Mouse (Mus musculus): ENCODE results near the gene Axl. TPM values are rescaled to one million over a fixed set of nuclear protein-coding genes. Genes with fewer than 3 reads are reported as not detected.
A peak's percentile ranks its signal among the peaks of the same experiment; 100 is the strongest.
"Not testable (repeated sequence)": the region's sequence is repeated elsewhere in the genome, so short reads cannot be mapped to it uniquely, and the experiment has no call there.

The Axl gene
- polyA plus RNA-seq, 1 experiment from 2014 or later = 34.2 TPM

GRCm38 (mm10) chr7:25731294-25732055 lies 57.0 kb downstream of the Axl start:
- Histone ChIP-seq H3K4me3 (ENCODE audit: low read depth, low read length) (no peak overlapping the region), H3K4me1 (replicated peaks; ENCODE audit: control insufficient read depth, insufficient read depth, low read length) (peaks cover 16% of the 10 kb centered on the region), H3K9ac (ENCODE audit: low read depth, low read length) (no peak overlapping the region), H3K9me3 (ENCODE audit: control insufficient read depth, low read length) (no peaks in the 10 kb centered on the region), H3K27ac (ENCODE audit: low read depth, low read length) (peak overlapping the region; percentile 29; the same call in 1 of the 2 replicates), H3K36me3 (ENCODE audit: control insufficient read depth, insufficient read depth, low read length) (peaks cover 85% of the 10 kb centered on the region), H3K4me2 (no peak overlapping the region), H3K27me3 (replicated peaks; ENCODE audit: control insufficient read depth, insufficient read depth, low read length) (no peaks in the 10 kb centered on the region)
- no peak for DNase-seq (ENCODE audit: low spot score)
- ATAC-seq (replicated peaks; ENCODE audit: low FRiP score) = no peak
- 78% methylated on average over 8 of the region's 8 CpGs for WGBS

GRCm38 (mm10) chr7:25729862-25730261 lies 58.6 kb downstream of the Axl start:
- H3K9ac ChIP-seq (ENCODE audit: low read depth, low read length) = no peak overlapping the region
- H3K27ac ChIP-seq (ENCODE audit: low read depth, low read length) = no peak overlapping the region
- no peaks in the 10 kb centered on the region for H3K9me3 ChIP-seq (ENCODE audit: control insufficient read depth, low read length)
- no peak for ATAC-seq (replicated peaks; ENCODE audit: low FRiP score)
- H3K36me3 ChIP-seq (ENCODE audit: control insufficient read depth, insufficient read depth, low read length) = peaks cover 90% of the 10 kb centered on the region
- DNase-seq (ENCODE audit: low spot score) = no peak
- H3K4me3 ChIP-seq (ENCODE audit: low read depth, low read length) = no peak overlapping the region
- H3K27me3 ChIP-seq (replicated peaks; ENCODE audit: control insufficient read depth, insufficient read depth, low read length) = no peaks in the 10 kb centered on the region
- WGBS = 91% methylated on average over 2 of the region's 2 CpGs
- H3K4me2 ChIP-seq = no peak overlapping the region
- peaks cover 3% of the 10 kb centered on the region for H3K4me1 ChIP-seq (replicated peaks; ENCODE audit: control insufficient read depth, insufficient read depth, low read length)

- Histone ChIP-seq H3K9ac (ENCODE audit: low read depth, low read length) (no peak overlapping the region), H3K4me2 (no peak overlapping the region), H3K4me3 (ENCODE audit: low read depth, low read length) (no peak overlapping the region), H3K36me3 (ENCODE audit: control insufficient read depth, insufficient read depth, low read length) (peaks cover 90% of the 10 kb centered on the region), H3K9me3 (ENCODE audit: control insufficient read depth, low read length) (no peaks in the 10 kb centered on the region), H3K27me3 (replicated peaks; ENCODE audit: control insufficient read depth, insufficient read depth, low read length) (no peaks in the 10 kb centered on the region), H3K4me1 (replicated peaks; ENCODE audit: control insufficient read depth, insufficient read depth, low read length) (no peaks in the 10 kb centered on the region; the same call in 1 of the 2 replicates), H3K27ac (ENCODE audit: low read depth, low read length) (no peak overlapping the region)
- ATAC-seq (replicated peaks; ENCODE audit: low FRiP score) = no peak
- WGBS = 37% methylated on average over 2 of the region's 2 CpGs
- no peak for DNase-seq (ENCODE audit: low spot score)
These were observed 59.1 kb downstream of the Axl start for GRCm38 (mm10) chr7:25729396-25729795.

DNA sequence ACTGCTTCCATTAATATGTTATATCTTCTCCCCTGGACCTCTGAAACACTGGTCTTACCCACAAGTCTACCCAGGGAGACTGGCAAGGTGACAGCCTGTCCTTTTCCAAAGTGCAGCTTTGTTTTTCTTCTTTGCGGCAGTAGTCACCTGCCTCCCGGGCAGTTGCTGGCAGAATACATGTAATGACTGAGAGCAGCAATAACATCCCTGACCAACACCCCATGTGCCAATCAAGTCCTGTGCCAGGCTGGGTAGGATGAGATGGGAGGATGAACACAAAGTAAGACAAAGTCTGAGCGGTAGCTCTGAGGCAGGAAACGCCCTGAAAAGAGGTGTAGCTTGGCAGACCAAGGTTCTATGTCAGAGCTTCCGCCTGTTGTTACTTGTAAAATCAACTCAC lies 60.7 kb downstream of the Axl start:
- Histone ChIP-seq H3K4me3 (ENCODE audit: low read depth, low read length) (no peak overlapping the region), H3K9me3 (ENCODE audit: control insufficient read depth, low read length) (no peaks in the 10 kb centered on the region), H3K36me3 (ENCODE audit: control insufficient read depth, insufficient read depth, low read length) (peaks cover 86% of the 10 kb centered on the region), H3K4me2 (no peak overlapping the region), H3K9ac (ENCODE audit: low read depth, low read length) (no peak overlapping the region), H3K27me3 (replicated peaks; ENCODE audit: control insufficient read depth, insufficient read depth, low read length) (no peaks in the 10 kb centered on the region), H3K4me1 (replicated peaks; ENCODE audit: control insufficient read depth, insufficient read depth, low read length) (no peaks in the 10 kb centered on the region), H3K27ac (ENCODE audit: low read depth, low read length) (no peak overlapping the region)
- 92% methylated on average over 5 of the region's 5 CpGs for WGBS
- no peak for ATAC-seq (replicated peaks; ENCODE audit: low FRiP score)
- DNase-seq (ENCODE audit: low spot score) = no peak

DNA sequence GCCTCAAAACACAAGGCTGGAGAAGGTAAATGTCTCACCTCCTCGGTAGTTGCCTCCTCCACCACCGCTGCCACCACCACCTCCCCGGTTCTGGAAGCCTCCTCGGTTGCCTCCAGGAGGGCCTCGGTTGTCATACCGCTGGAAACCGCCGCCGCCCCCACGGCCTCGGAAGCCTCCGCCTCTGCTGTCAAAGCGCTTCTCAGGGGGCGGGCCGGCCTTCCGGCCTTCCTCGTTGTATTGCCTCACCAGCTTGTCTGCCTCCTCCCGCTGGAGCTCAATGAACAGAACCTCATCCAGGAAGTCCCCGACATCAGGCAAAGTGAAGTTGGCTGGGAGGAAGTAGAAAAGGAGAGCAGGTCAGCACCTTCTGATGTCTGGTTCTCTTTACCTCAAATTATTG lies 62.6 kb downstream of the Axl start:
- Histone ChIP-seq H3K4me1 (replicated peaks; ENCODE audit: control insufficient read depth, insufficient read depth, low read length) (peaks cover 8% of the 10 kb centered on the region), H3K36me3 (ENCODE audit: control insufficient read depth, insufficient read depth, low read length) (peaks cover 77% of the 10 kb centered on the region), H3K9me3 (ENCODE audit: control insufficient read depth, low read length) (no peaks in the 10 kb centered on the region), H3K27me3 (replicated peaks; ENCODE audit: control insufficient read depth, insufficient read depth, low read length) (no peaks in the 10 kb centered on the region), H3K9ac (ENCODE audit: low read depth, low read length) (no peak overlapping the region), H3K4me3 (ENCODE audit: low read depth, low read length) (no peak overlapping the region), H3K4me2 (no peak overlapping the region), H3K27ac (ENCODE audit: low read depth, low read length) (no peak overlapping the region)
- WGBS = 77% methylated on average over 19 of the region's 19 CpGs
- no peak for DNase-seq (ENCODE audit: low spot score)
- ATAC-seq (replicated peaks; ENCODE audit: low FRiP score) = no peak

DNA sequence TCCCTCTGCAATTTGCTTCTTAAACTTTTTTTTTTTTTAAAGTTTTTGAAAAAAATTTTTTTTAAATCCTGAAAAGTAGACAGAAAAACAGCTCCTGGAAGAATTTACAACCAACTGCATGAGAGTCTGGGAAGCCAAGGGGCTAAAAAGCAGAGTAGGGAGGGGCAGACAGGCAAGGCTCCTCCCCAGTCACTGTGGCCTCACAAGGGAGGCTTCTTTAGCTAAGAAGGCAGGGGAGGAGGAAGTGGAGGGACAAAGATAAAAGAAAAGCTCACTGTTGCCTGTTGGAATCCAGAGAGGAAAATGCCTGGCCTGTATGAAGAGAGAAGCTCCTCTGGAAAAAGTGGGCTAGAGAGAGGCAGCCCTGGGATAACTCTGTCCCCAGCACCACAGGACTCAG lies 66.7 kb downstream of the Axl start:
- ATAC-seq (replicated peaks; ENCODE audit: low FRiP score) = peak; percentile 64
- Histone ChIP-seq H3K4me2 (peak overlapping the region; percentile 46), H3K36me3 (ENCODE audit: control insufficient read depth, insufficient read depth, low read length) (peaks cover 46% of the 10 kb centered on the region), H3K4me1 (replicated peaks; ENCODE audit: control insufficient read depth, insufficient read depth, low read length) (peaks cover 18% of the 10 kb centered on the region), H3K27ac (ENCODE audit: low read depth, low read length) (peak overlapping the region; percentile 85)
- H3K27me3 ChIP-seq (replicated peaks; ENCODE audit: control insufficient read depth, insufficient read depth, low read length); H3K9ac ChIP-seq (ENCODE audit: low read depth, low read length); H3K9me3 ChIP-seq (ENCODE audit: control insufficient read depth, low read length); DNase-seq (ENCODE audit: low spot score); H3K4me3 ChIP-seq (ENCODE audit: low read depth, low read length): not testable (repeated sequence)

DNA sequence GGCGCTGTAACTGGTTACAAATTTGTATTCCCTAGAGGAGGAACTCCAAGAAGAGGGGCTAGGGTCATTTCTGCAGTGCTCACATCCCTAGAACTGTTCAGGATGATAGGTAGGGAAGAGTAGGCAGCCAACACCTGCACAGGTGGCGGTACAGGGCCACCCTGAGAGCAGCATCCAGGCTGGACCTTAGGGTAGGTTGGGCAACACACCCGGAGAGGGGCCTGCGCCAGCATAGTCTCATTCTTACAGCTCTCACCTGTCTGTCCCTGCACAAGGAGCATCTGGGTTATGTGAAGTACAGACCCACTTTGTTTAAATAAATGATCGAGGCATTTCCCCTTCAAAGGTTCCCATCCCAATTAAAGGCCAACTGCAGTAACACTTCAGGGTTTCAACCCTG lies 67.7 kb downstream of the Axl start:
- Histone ChIP-seq H3K4me1 (replicated peaks; ENCODE audit: control insufficient read depth, insufficient read depth, low read length) (peaks cover 18% of the 10 kb centered on the region), H3K36me3 (ENCODE audit: control insufficient read depth, insufficient read depth, low read length) (peaks cover 41% of the 10 kb centered on the region), H3K4me2 (no peak overlapping the region), H3K27ac (ENCODE audit: low read depth, low read length) (no peak overlapping the region; the same call in 1 of the 2 replicates), H3K27me3 (replicated peaks; ENCODE audit: control insufficient read depth, insufficient read depth, low read length) (no peaks in the 10 kb centered on the region), H3K4me3 (ENCODE audit: low read depth, low read length) (no peak overlapping the region), H3K9ac (ENCODE audit: low read depth, low read length) (no peak overlapping the region), H3K9me3 (ENCODE audit: control insufficient read depth, low read length) (no peaks in the 10 kb centered on the region)
- DNase-seq (ENCODE audit: low spot score) (no peak), ATAC-seq (replicated peaks; ENCODE audit: low FRiP score) (no peak)
- 83% methylated on average over 5 of the region's 5 CpGs for WGBS

DNA sequence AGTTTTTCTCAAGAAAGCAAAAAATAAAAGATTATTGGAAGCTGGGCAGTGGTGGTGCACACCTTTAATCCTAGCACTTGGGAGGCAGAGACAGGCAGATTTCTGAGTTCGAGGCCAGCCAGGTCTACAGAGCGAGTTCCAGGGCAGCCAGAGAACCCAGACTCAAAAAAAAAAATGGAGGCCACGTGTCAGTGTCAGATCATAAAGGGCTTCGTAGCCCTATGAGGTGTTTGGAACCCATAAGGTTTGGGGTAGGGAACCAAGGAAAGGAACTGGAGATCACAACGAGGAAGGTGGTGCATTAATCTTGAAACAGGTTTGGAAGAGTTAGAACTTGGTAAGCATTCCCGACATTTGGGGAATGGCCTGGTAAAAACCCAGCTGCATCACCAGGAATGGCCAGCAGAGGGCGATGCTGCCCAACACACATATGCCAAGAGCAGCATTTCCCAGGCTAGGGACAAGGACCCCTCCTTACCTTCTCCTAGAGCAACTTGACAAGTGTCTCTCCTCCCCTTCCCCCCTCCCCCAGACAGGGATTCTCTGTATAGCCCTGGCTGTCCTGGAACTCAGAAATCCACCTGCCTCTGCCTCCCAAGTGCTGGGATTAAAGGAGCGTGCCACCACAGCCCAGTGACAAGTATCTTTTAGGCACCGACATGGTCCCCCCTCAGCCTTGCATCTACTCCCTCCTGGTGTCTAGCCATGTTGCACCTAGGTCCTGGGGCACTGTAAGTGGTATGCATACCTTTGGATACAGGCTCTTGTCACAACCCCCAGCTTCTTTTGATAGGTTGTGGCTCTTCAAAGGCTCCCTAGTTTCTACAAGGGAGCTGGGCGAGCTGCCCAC lies 68.5 kb downstream of the Axl start:
- Histone ChIP-seq H3K27me3 (replicated peaks; ENCODE audit: control insufficient read depth, insufficient read depth, low read length) (no peaks in the 10 kb centered on the region), H3K9ac (ENCODE audit: low read depth, low read length) (no peak overlapping the region), H3K9me3 (ENCODE audit: control insufficient read depth, low read length) (no peaks in the 10 kb centered on the region), H3K4me2 (peak overlapping the region; percentile 77), H3K36me3 (ENCODE audit: control insufficient read depth, insufficient read depth, low read length) (peaks cover 41% of the 10 kb centered on the region), H3K4me1 (replicated peaks; ENCODE audit: control insufficient read depth, insufficient read depth, low read length) (peaks cover 18% of the 10 kb centered on the region), H3K27ac (ENCODE audit: low read depth, low read length) (peak overlapping the region; percentile 83), H3K4me3 (ENCODE audit: low read depth, low read length) (peak overlapping the region; percentile 65)
- ATAC-seq (replicated peaks; ENCODE audit: low FRiP score) (0 out of 2 replicates have a peak, but pooled peaks have one; percentile 27), DNase-seq (ENCODE audit: low spot score) (peak; percentile 74)
- 56% methylated on average over 10 of the region's 10 CpGs for WGBS

Data from liver, embryonic 11.5 days (tissue).